Comparison of ENCODE assay signal across 8 mouse cellular contexts in genomic region chr8:104341106-104341561, GRCm38 (mm10). TPM values are rescaled to one million over a fixed set of nuclear protein-coding genes. Genes with fewer than 3 reads are reported as not detected.
DNase-seq lines count a peak whose midpoint lies in the region; ATAC-seq and TF ChIP-seq lines count a peak whose summit lies in the region.

No protein-coding gene starts in this region.

- peak overlapping the region; percentile 83 for H3K9ac ChIP-seq in heart, embryonic 11.5 days (ENCODE audit: low read depth, low read length)
- H3K9ac ChIP-seq in kidney, embryonic 15.5 days = peak overlapping the region; percentile 88
- H3K9ac ChIP-seq in neural tube, embryonic 13.5 days = peak overlapping the region; percentile 78

- peak; percentile 67 for ATAC-seq in heart, embryonic 11.5 days (replicated peaks; ENCODE audit: insufficient number of reproducible peaks, low FRiP score, low TSS enrichment)
- ATAC-seq in kidney, embryonic 15.5 days (replicated peaks; ENCODE audit: low FRiP score) = peak; percentile 78
- peak; percentile 72 for ATAC-seq in neural tube, embryonic 13.5 days (ENCODE audit: low read depth)

- H3K4me2 ChIP-seq in heart, embryonic 11.5 days = peak overlapping the region; percentile 81
- peak overlapping the region; percentile 82 for H3K4me2 ChIP-seq in kidney, embryonic 15.5 days
- peak overlapping the region; percentile 86 for H3K4me2 ChIP-seq in neural tube, embryonic 13.5 days

- H3K36me3 ChIP-seq in thymus, adult 2 months (ENCODE audit: control insufficient read depth, insufficient read depth, low read length) = no peaks in the 10 kb centered on the region
- peaks cover under 1% of the 10 kb centered on the region; the same call in 1 of the 2 replicates for H3K36me3 ChIP-seq in heart, embryonic 11.5 days (ENCODE audit: control insufficient read depth, insufficient read depth, low read length)
- H3K36me3 ChIP-seq in kidney, embryonic 15.5 days = peaks cover 24% of the 10 kb centered on the region
- H3K36me3 ChIP-seq in neural tube, embryonic 13.5 days = no peaks in the 10 kb centered on the region

- H3K9me3 ChIP-seq in heart, embryonic 11.5 days (replicated peaks; ENCODE audit: control insufficient read depth, low read length) = no peaks in the 10 kb centered on the region
- no peaks in the 10 kb centered on the region for H3K9me3 ChIP-seq in kidney, embryonic 15.5 days (replicated peaks)
- no peaks in the 10 kb centered on the region for H3K9me3 ChIP-seq in neural tube, embryonic 13.5 days

- peaks cover 17% of the 10 kb centered on the region for H3K4me1 ChIP-seq in thymus, adult 2 months (replicated peaks; ENCODE audit: control insufficient read depth, insufficient read depth, low read length)
- H3K4me1 ChIP-seq in heart, embryonic 11.5 days (ENCODE audit: control insufficient read depth, insufficient read depth, low read length) = peaks cover 10% of the 10 kb centered on the region; the same call in 1 of the 2 replicates
- peaks cover 40% of the 10 kb centered on the region for H3K4me1 ChIP-seq in kidney, embryonic 15.5 days
- peaks cover 16% of the 10 kb centered on the region for H3K4me1 ChIP-seq in neural tube, embryonic 13.5 days (replicated peaks)

- no peaks in the 10 kb centered on the region for H3K27me3 ChIP-seq in thymus, adult 2 months (ENCODE audit: control insufficient read depth, insufficient read depth, low read length)
- no peaks in the 10 kb centered on the region for H3K27me3 ChIP-seq in heart, embryonic 11.5 days (ENCODE audit: control insufficient read depth, insufficient read depth, low read length)
- no peaks in the 10 kb centered on the region for H3K27me3 ChIP-seq in kidney, embryonic 15.5 days
- no peaks in the 10 kb centered on the region for H3K27me3 ChIP-seq in neural tube, embryonic 13.5 days

- no peak overlapping the region for H3K27ac ChIP-seq in thymus, adult 2 months (ENCODE audit: control insufficient read depth, insufficient read depth, low read length)
- H3K27ac ChIP-seq in heart, embryonic 11.5 days (ENCODE audit: low read depth, low read length) = peak overlapping the region; percentile 92
- H3K27ac ChIP-seq in kidney, embryonic 15.5 days = peak overlapping the region; percentile 91
- peak overlapping the region; percentile 75 for H3K27ac ChIP-seq in neural tube, embryonic 13.5 days (replicated peaks)

- DNase-seq in thymus, adult 2 months = no peak
- DNase-seq in thymus, postnatal 0 days (ENCODE audit: low spot score) = no peak
- peak; percentile 80 for DNase-seq in embryo, embryonic 9.5 days (ENCODE audit: extremely low spot score)
- DNase-seq in lung, adult 18-20 months = peak; percentile 78 to 85
- DNase-seq in thymus, postnatal 14 days = no peak

- TF ChIP-seq POLR2A in thymus, adult 2 months (IDR thresholded peaks at IDR 0.05; ENCODE audit: control insufficient read depth, extremely low read depth, insufficient read depth, low read length, poor library complexity) = no peak

- peak overlapping the region; percentile 52 for H3K4me3 ChIP-seq in thymus, adult 2 months (ENCODE audit: control insufficient read depth, insufficient read depth, low read length)
- peak overlapping the region; percentile 71 for H3K4me3 ChIP-seq in heart, embryonic 11.5 days (ENCODE audit: low read depth, low read length)
- peak overlapping the region; percentile 79 for H3K4me3 ChIP-seq in kidney, embryonic 15.5 days (replicated peaks)
- peak overlapping the region; percentile 60 for H3K4me3 ChIP-seq in neural tube, embryonic 13.5 days

- TF ChIP-seq CTCF in thymus, adult 2 months (IDR thresholded peaks at IDR 0.05; ENCODE audit: borderline replicate concordance, control insufficient read depth, extremely low read depth, insufficient read depth, low read length, poor library complexity) = no peak

- WGBS in thymus, adult 2 months = 5% methylated on average over 24 of the region's 24 CpGs
- 1% methylated on average over 24 of the region's 24 CpGs for WGBS in heart, embryonic 11.5 days (ENCODE audit: insufficient replicate concordance)
- WGBS in kidney, embryonic 15.5 days = under 1% methylated on average over 24 of the region's 24 CpGs
- under 1% methylated on average over 24 of the region's 24 CpGs for WGBS in neural tube, embryonic 13.5 days

RNA-seq across cellular contexts. Expression of gene Cmtm3, which starts 1.9 kb away (rescaled TPM):
- polyA plus RNA-seq in thymus, adult 2 months (2012; rRNA removed) = 63.4 and 76.3 TPM in 2 replicates
- 31.5 and 32.3 TPM in 2 replicates for polyA plus RNA-seq in thymus, postnatal 0 days (2015; fragmentation: Nextera tagmentation; extraction: Ambion mirVana)
- 106 and 112 TPM in 2 replicates for polyA plus RNA-seq in heart, embryonic 11.5 days (2014; fragmentation: Nextera tagmentation; extraction: Ambion mirVana)
- 152 and 174 TPM in 2 replicates for polyA plus RNA-seq in kidney, embryonic 15.5 days (2015; fragmentation: Nextera tagmentation; extraction: Ambion mirVana)
- 54.3 and 60.0 TPM in 2 replicates for polyA plus RNA-seq in neural tube, embryonic 13.5 days (2015; fragmentation: Nextera tagmentation; extraction: Ambion mirVana)

RNA-seq across cellular contexts. Expression of gene Cmtm2b, which starts 19.1 kb away (rescaled TPM):
- not detected in 2 replicates for polyA plus RNA-seq in thymus, adult 2 months (2012; rRNA removed)
- not detected in 2 replicates for polyA plus RNA-seq in thymus, postnatal 0 days (2015; fragmentation: Nextera tagmentation; extraction: Ambion mirVana)
- polyA plus RNA-seq in heart, embryonic 11.5 days (2014; fragmentation: Nextera tagmentation; extraction: Ambion mirVana) = not detected in 2 replicates
- not detected in 2 replicates for polyA plus RNA-seq in kidney, embryonic 15.5 days (2015; fragmentation: Nextera tagmentation; extraction: Ambion mirVana)
- polyA plus RNA-seq in neural tube, embryonic 13.5 days (2015; fragmentation: Nextera tagmentation; extraction: Ambion mirVana) = not detected in 2 replicates

RNA-seq across cellular contexts. Expression of gene Gm11020, which starts 19.8 kb away (rescaled TPM):
- polyA plus RNA-seq in thymus, adult 2 months (2012; rRNA removed) = not detected in 2 replicates
- polyA plus RNA-seq in thymus, postnatal 0 days (2015; fragmentation: Nextera tagmentation; extraction: Ambion mirVana) = not detected in 2 replicates
- not detected in 2 replicates for polyA plus RNA-seq in heart, embryonic 11.5 days (2014; fragmentation: Nextera tagmentation; extraction: Ambion mirVana)
- polyA plus RNA-seq in kidney, embryonic 15.5 days (2015; fragmentation: Nextera tagmentation; extraction: Ambion mirVana) = not detected in 2 replicates
- not detected in 2 replicates for polyA plus RNA-seq in neural tube, embryonic 13.5 days (2015; fragmentation: Nextera tagmentation; extraction: Ambion mirVana)

RNA-seq across cellular contexts. Expression of gene Cmtm1, which starts 31.2 kb away (rescaled TPM):
- not detected in 2 replicates for polyA plus RNA-seq in thymus, adult 2 months (2012; rRNA removed)
- polyA plus RNA-seq in thymus, postnatal 0 days (2015; fragmentation: Nextera tagmentation; extraction: Ambion mirVana) = not detected in 2 replicates
- not detected in 2 replicates for polyA plus RNA-seq in heart, embryonic 11.5 days (2014; fragmentation: Nextera tagmentation; extraction: Ambion mirVana)
- polyA plus RNA-seq in kidney, embryonic 15.5 days (2015; fragmentation: Nextera tagmentation; extraction: Ambion mirVana) = not detected in 2 replicates
- not detected in 2 replicates for polyA plus RNA-seq in neural tube, embryonic 13.5 days (2015; fragmentation: Nextera tagmentation; extraction: Ambion mirVana)

RNA-seq across cellular contexts. Expression of gene Gm45711, which starts 31.3 kb away (rescaled TPM):
- not detected in 2 replicates for polyA plus RNA-seq in thymus, adult 2 months (2012; rRNA removed)
- polyA plus RNA-seq in thymus, postnatal 0 days (2015; fragmentation: Nextera tagmentation; extraction: Ambion mirVana) = not detected in 2 replicates
- polyA plus RNA-seq in heart, embryonic 11.5 days (2014; fragmentation: Nextera tagmentation; extraction: Ambion mirVana) = not detected in 2 replicates
- not detected in 2 replicates for polyA plus RNA-seq in kidney, embryonic 15.5 days (2015; fragmentation: Nextera tagmentation; extraction: Ambion mirVana)
- not detected in 2 replicates for polyA plus RNA-seq in neural tube, embryonic 13.5 days (2015; fragmentation: Nextera tagmentation; extraction: Ambion mirVana)

Comparison
In these comparisons a context has a peak if more than half of its experiments do, and no peak if none do; other contexts are left out.
1. DNase-seq: peak in embryo, embryonic 9.5 days (single experiment) and lung, adult 18-20 months (2 of 2); none in thymus, adult 2 months (single experiment), thymus, postnatal 0 days (single experiment) and thymus, postnatal 14 days (single experiment).
2. Peak in every context shown above with its lines, with median percentiles within 50 percentile points of each other: H3K4me3 ChIP-seq, ATAC-seq, H3K4me2 ChIP-seq and H3K9ac ChIP-seq.